Mouse (Mus musculus) midbrain, postnatal 0 days (tissue): Measurements from ENCODE around the gene Pappa2. TPM values are rescaled to one million over a fixed set of nuclear protein-coding genes. Genes with fewer than 3 reads are reported as not detected.

Source experiments
- ATAC-seq: fragments of 200-750 bp; cut with Nextera tagmentation; 2 replicates; pipeline ENCODE4 v1.8.0; 2017; ENCODE audit warnings: moderate number of reproducible peaks, mild to moderate bottlenecking, moderate TSS enrichment, moderate library complexity; ENCODE audit not compliant: low FRiP score
- DNase-seq: peaks from one replicate; pipeline ENCODE4 v3.0.0-alpha.2; 2015; ENCODE audit warnings: low spot score
- H3K27ac ChIP-seq: fragments of 300-500 bp; sonication (generic); 2 replicates; pipeline ENCODE4 v1.5.1; 2014; ENCODE audit warnings: low read depth, mild to moderate bottlenecking, low read length, mixed read lengths
- H3K27me3 ChIP-seq: fragments of 300-500 bp; sonication (generic); 2 replicates; pipeline ENCODE4 v1.6.1; 2014; ENCODE audit warnings: low read length, control low read depth, mixed read lengths; ENCODE audit not compliant: insufficient read depth
- H3K36me3 ChIP-seq: fragments of 300-500 bp; sonication (generic); 2 replicates; pipeline ENCODE4 v1.6.1; 2014; ENCODE audit warnings: low read length, control low read depth, mixed read lengths; ENCODE audit not compliant: insufficient read depth
- H3K4me1 ChIP-seq: fragments of 300-500 bp; sonication (generic); 2 replicates; pipeline ENCODE4 v1.6.1; 2014; ENCODE audit warnings: mild to moderate bottlenecking, control low read depth, antibody characterized with exemption, low read length, mixed read lengths; ENCODE audit not compliant: insufficient read depth
- H3K4me2 ChIP-seq: fragments of 300-500 bp; sonication (generic); 2 replicates; pipeline ENCODE4 v1.6.1; 2014; ENCODE audit warnings: low read depth, mild to moderate bottlenecking, low read length, mixed read lengths; ENCODE audit not compliant: poor library complexity, severe bottlenecking
- H3K4me3 ChIP-seq: fragments of 300-500 bp; sonication (generic); 2 replicates; pipeline ENCODE4 v1.5.1; 2014; ENCODE audit warnings: low read depth, mild to moderate bottlenecking, low read length, moderate library complexity
- H3K9ac ChIP-seq: fragments of 300-500 bp; sonication (generic); replicated peaks from 2 replicates; pipeline ENCODE4 v1.6.1; 2014; ENCODE audit warnings: mild to moderate bottlenecking, low read length, moderate library complexity, mixed read lengths; ENCODE audit not compliant: poor library complexity, severe bottlenecking
- H3K9me3 ChIP-seq: fragments of 300-500 bp; sonication (generic); 2 replicates; pipeline ENCODE4 v1.6.1; 2016; ENCODE audit warnings: low read length, control low read depth
- CTCF ChIP-seq: IDR thresholded peaks from 2 replicates; pipeline ENCODE4 v1.5.1; 2016; ENCODE audit warnings: antibody characterized with exemption, mild to moderate bottlenecking
- WGBS: fragments of 180-500 bp; shearing (Covaris S2); extraction: QIAGEN DNeasy Blood & Tissue Kit; methylation state at CpG from one replicate; pipeline ENCODE4 v1.1.7; 2014; 5-methylcytosine and 5-hydroxymethylcytosine counted together
- polyA plus RNA-seq: library from polyadenylated mRNA; unstranded; fragments of >200 nt; fragmentation: Nextera tagmentation; extraction: Ambion mirVana; gene quantifications from 2 replicates; pipeline ENCODE4 v1.2.1, GENCODE M21; 2015
- total RNA-seq: library from RNA; depleted of rRNA; stranded (reverse); fragments of >200 nt; gene quantifications from 2 replicates; pipeline ENCODE4 v1.2.3, GENCODE M21; 2014; rRNA removed

Pappa2 gene
- total RNA-seq (2.3 and 4.0 TPM in 2 replicates), polyA plus RNA-seq (0.09 and 0.20 TPM in 2 replicates)

GRCm38 (mm10) chr1:158980390-158980789 is at the start of gene Pappa2:
Pappa2 (minus strand) TSS chr1:158980490.
- DNase-seq (no peak), ATAC-seq (no peak)
- no peak for TF ChIP-seq CTCF
- no peak within 1 kb of the TSS for H3K9ac ChIP-seq
- H3K27me3 ChIP-seq: no peaks in the 10 kb centered on the region
- H3K36me3 ChIP-seq: no peaks in the 10 kb centered on the region
- 53% methylated on average over 1 of the region's 1 CpGs for WGBS
- no peak within 1 kb of the TSS for H3K4me3 ChIP-seq
- H3K4me2 ChIP-seq: no peak within 1 kb of the TSS
- H3K4me1 ChIP-seq: no peaks in the 10 kb centered on the region
- H3K27ac ChIP-seq: no peak within 1 kb of the TSS
- H3K9me3 ChIP-seq: no peaks in the 10 kb centered on the region

- TF ChIP-seq CTCF: no peak
- Histone ChIP-seq H3K27ac (no peak overlapping the region), H3K4me2 (no peak overlapping the region), H3K9ac (no peak overlapping the region), H3K9me3 (no peaks in the 10 kb centered on the region), H3K4me1 (no peaks in the 10 kb centered on the region), H3K27me3 (no peaks in the 10 kb centered on the region), H3K36me3 (no peaks in the 10 kb centered on the region), H3K4me3 (no peak overlapping the region)
- ATAC-seq: no peak
- 92% methylated on average over 2 of the region's 2 CpGs for WGBS
- no peak for DNase-seq
These were observed 48.8 kb upstream of the Pappa2 start for GRCm38 (mm10) chr1:159029106-159029505.

- Histone ChIP-seq H3K36me3 (no peaks in the 10 kb centered on the region), H3K27ac (no peak overlapping the region), H3K4me3 (no peak overlapping the region), H3K9me3 (no peaks in the 10 kb centered on the region), H3K4me2 (no peak overlapping the region), H3K27me3 (no peaks in the 10 kb centered on the region), H3K9ac (no peak overlapping the region), H3K4me1 (no peaks in the 10 kb centered on the region)
- 37% methylated on average over 5 of the region's 5 CpGs for WGBS
- no peak for ATAC-seq
- peak; percentile 9 for DNase-seq
- TF ChIP-seq CTCF: no peak
These were observed 34.8 kb upstream of the Pappa2 start for GRCm38 (mm10) chr1:159014940-159015660.

- H3K27ac ChIP-seq: no peak overlapping the region
- DNase-seq (no peak), ATAC-seq (no peak)
- H3K9ac ChIP-seq: no peak overlapping the region
- H3K27me3 ChIP-seq: no peaks in the 10 kb centered on the region
- no peaks in the 10 kb centered on the region for H3K9me3 ChIP-seq
- no peak overlapping the region for H3K4me2 ChIP-seq
- no peak for TF ChIP-seq CTCF
- no peak overlapping the region for H3K4me3 ChIP-seq
- H3K4me1 ChIP-seq: no peaks in the 10 kb centered on the region
- no peaks in the 10 kb centered on the region for H3K36me3 ChIP-seq
- 79% methylated on average over 3 of the region's 3 CpGs for WGBS
These were observed 6.8 kb upstream of the Pappa2 start for GRCm38 (mm10) chr1:158987042-158987441.

- no peak overlapping the region for H3K9ac ChIP-seq
- TF ChIP-seq CTCF: no peak
- no peak overlapping the region for H3K4me3 ChIP-seq
- DNase-seq (no peak), ATAC-seq (no peak)
- no peak overlapping the region for H3K4me2 ChIP-seq
- no peaks in the 10 kb centered on the region for H3K4me1 ChIP-seq
- WGBS: 82% methylated on average over 5 of the region's 5 CpGs
- H3K36me3 ChIP-seq: no peaks in the 10 kb centered on the region
- no peak overlapping the region for H3K27ac ChIP-seq
- H3K27me3 ChIP-seq: no peaks in the 10 kb centered on the region
- H3K9me3 ChIP-seq: no peaks in the 10 kb centered on the region
These were observed 17.9 kb downstream of the Pappa2 start for GRCm38 (mm10) chr1:158962340-158962739.

- Histone ChIP-seq H3K36me3 (no peaks in the 10 kb centered on the region), H3K4me1 (no peaks in the 10 kb centered on the region), H3K4me3 (no peak overlapping the region), H3K27me3 (no peaks in the 10 kb centered on the region), H3K9ac (no peak overlapping the region), H3K27ac (no peak overlapping the region), H3K9me3 (no peaks in the 10 kb centered on the region), H3K4me2 (peak overlapping the region; percentile 33; the same call in 1 of the 2 replicates)
- TF ChIP-seq CTCF: no peak
- WGBS: 20% methylated on average over 4 of the region's 4 CpGs
- ATAC-seq: no peak
- peak; percentile 38 for DNase-seq
These were observed 19.3 kb downstream of the Pappa2 start for GRCm38 (mm10) chr1:158960984-158961383.
